8 mouse cellular contexts compared by ENCODE assay signal in genomic region chr5:103425363-103426031, GRCm38 (mm10). TPM values are rescaled to one million over a fixed set of nuclear protein-coding genes. Genes with fewer than 3 reads are reported as not detected.
A peak's percentile ranks its signal among the peaks of the same experiment; 100 is the strongest.
DNase-seq lines count a peak whose midpoint lies in the region; ATAC-seq and TF ChIP-seq lines count a peak whose summit lies in the region.

No protein-coding gene starts in this region.

- under 1% methylated on average over 57 of the region's 67 CpGs for WGBS in intestine, embryonic 14.5 days
- under 1% methylated on average over 63 of the region's 67 CpGs for WGBS in limb, embryonic 12.5 days
- WGBS in midbrain, embryonic 13.5 days = under 1% methylated on average over 54 of the region's 67 CpGs
- under 1% methylated on average over 31 of the region's 67 CpGs for WGBS in stomach, postnatal 0 days

- peaks cover 19% of the 10 kb centered on the region for H3K4me1 ChIP-seq in intestine, embryonic 14.5 days (replicated peaks; ENCODE audit: control insufficient read depth, insufficient read depth, low read length)
- H3K4me1 ChIP-seq in limb, embryonic 12.5 days (replicated peaks) = peaks cover 38% of the 10 kb centered on the region
- peaks cover 40% of the 10 kb centered on the region for H3K4me1 ChIP-seq in midbrain, embryonic 13.5 days (replicated peaks)
- H3K4me1 ChIP-seq in stomach, postnatal 0 days (replicated peaks; ENCODE audit: control insufficient read depth, insufficient read depth) = no peaks in the 10 kb centered on the region

- H3K4me2 ChIP-seq in intestine, embryonic 14.5 days (ENCODE audit: low read length) = peak overlapping the region; percentile 77
- peak overlapping the region; percentile 95 for H3K4me2 ChIP-seq in limb, embryonic 12.5 days
- peak overlapping the region; percentile 89 for H3K4me2 ChIP-seq in midbrain, embryonic 13.5 days (replicated peaks)
- peak overlapping the region; percentile 94 for H3K4me2 ChIP-seq in stomach, postnatal 0 days (replicated peaks; ENCODE audit: low read depth)

- peak overlapping the region; percentile 77 for H3K4me3 ChIP-seq in left cerebral cortex, adult 2 months
- peak overlapping the region; percentile 91 for H3K4me3 ChIP-seq in intestine, embryonic 14.5 days (ENCODE audit: low read depth, low read length)
- peak overlapping the region; percentile 81 for H3K4me3 ChIP-seq in limb, embryonic 12.5 days (replicated peaks)
- peak overlapping the region; percentile 87 for H3K4me3 ChIP-seq in midbrain, embryonic 13.5 days (replicated peaks)
- H3K4me3 ChIP-seq in stomach, postnatal 0 days (ENCODE audit: low read depth, low read length) = peak overlapping the region; percentile 89

- intact Hi-C loops in left cerebral cortex, adult 2 months (cut with DNase I) = no loop called here
- intact Hi-C loops in gastrocnemius, postnatal 14 days (cut with DNase I; ENCODE audit: low total_unique reads) = no loop called here

- no peaks in the 10 kb centered on the region for H3K9me3 ChIP-seq in intestine, embryonic 14.5 days (ENCODE audit: control insufficient read depth, low read length)
- no peaks in the 10 kb centered on the region for H3K9me3 ChIP-seq in limb, embryonic 12.5 days
- H3K9me3 ChIP-seq in midbrain, embryonic 13.5 days = no peaks in the 10 kb centered on the region
- no peaks in the 10 kb centered on the region for H3K9me3 ChIP-seq in stomach, postnatal 0 days (ENCODE audit: control insufficient read depth, low read length)

- H3K27ac ChIP-seq in left cerebral cortex, adult 2 months = peak overlapping the region; percentile 54
- peak overlapping the region; percentile 74 for H3K27ac ChIP-seq in intestine, embryonic 14.5 days (ENCODE audit: low read depth)
- peak overlapping the region; percentile 79 for H3K27ac ChIP-seq in limb, embryonic 12.5 days
- H3K27ac ChIP-seq in midbrain, embryonic 13.5 days = peak overlapping the region; percentile 80
- H3K27ac ChIP-seq in stomach, postnatal 0 days (replicated peaks) = peak overlapping the region; percentile 91

- no peaks in the 10 kb centered on the region for H3K36me3 ChIP-seq in intestine, embryonic 14.5 days (ENCODE audit: control insufficient read depth, insufficient read depth, low read length)
- H3K36me3 ChIP-seq in limb, embryonic 12.5 days = no peaks in the 10 kb centered on the region
- no peaks in the 10 kb centered on the region for H3K36me3 ChIP-seq in midbrain, embryonic 13.5 days
- H3K36me3 ChIP-seq in stomach, postnatal 0 days (ENCODE audit: control insufficient read depth, insufficient read depth, low read length) = no peaks in the 10 kb centered on the region

- peak; percentile 19 to 28 for DNase-seq in left cerebral cortex, adult 2 months (ENCODE audit: extremely low spot score in 1 of 2, low spot score in 2 of 2)
- no peak for DNase-seq in left cerebral cortex, adult 11 months (ENCODE audit: low spot score)
- DNase-seq in cerebellum, postnatal 25 days = peak; percentile 27 to 39
- DNase-seq in gastrocnemius, postnatal 14 days = peak; percentile 53
- peak; percentile 81 for DNase-seq in intestine, embryonic 14.5 days (ENCODE audit: low spot score)
- DNase-seq in stomach, postnatal 0 days (ENCODE audit: low spot score) = peak; percentile 63

- ATAC-seq in intestine, embryonic 14.5 days (replicated peaks; ENCODE audit: low FRiP score, low TSS enrichment, low read depth) = peak; percentile 62
- ATAC-seq in limb, embryonic 12.5 days (ENCODE audit: insufficient number of reproducible peaks, insufficient read depth, low FRiP score, low TSS enrichment, low read depth) = peak; percentile 60; the same call in 1 of the 2 replicates
- ATAC-seq in midbrain, embryonic 13.5 days = peak; percentile 32
- peak; percentile 38 for ATAC-seq in stomach, postnatal 0 days (ENCODE audit: low FRiP score, low TSS enrichment)

- no peak for TF ChIP-seq CTCF in left cerebral cortex, adult 2 months (IDR thresholded peaks at IDR 0.05)
- no peak for TF ChIP-seq CTCF in stomach, postnatal 0 days (IDR thresholded peaks at IDR 0.05; ENCODE audit: low read depth)

- no peak for TF ChIP-seq EP300 in stomach, postnatal 0 days (optimal IDR thresholded peaks at IDR 0.05)

- peak overlapping the region; percentile 74 for H3K9ac ChIP-seq in intestine, embryonic 14.5 days (ENCODE audit: low read length)
- peak overlapping the region; percentile 79 for H3K9ac ChIP-seq in limb, embryonic 12.5 days (replicated peaks)
- peak overlapping the region; percentile 84 for H3K9ac ChIP-seq in midbrain, embryonic 13.5 days (replicated peaks)
- peak overlapping the region; percentile 89 for H3K9ac ChIP-seq in stomach, postnatal 0 days (ENCODE audit: low read length)

- H3K27me3 ChIP-seq in intestine, embryonic 14.5 days (replicated peaks; ENCODE audit: control insufficient read depth, insufficient read depth, low read length) = no peaks in the 10 kb centered on the region
- H3K27me3 ChIP-seq in limb, embryonic 12.5 days = peaks cover 19% of the 10 kb centered on the region
- peaks cover 3% of the 10 kb centered on the region; the same call in 1 of the 2 replicates for H3K27me3 ChIP-seq in midbrain, embryonic 13.5 days
- no peaks in the 10 kb centered on the region for H3K27me3 ChIP-seq in stomach, postnatal 0 days (ENCODE audit: control insufficient read depth, insufficient read depth, low read length)

RNA-seq across cellular contexts. Expression of gene Ptpn13, which starts 0.5 kb away (rescaled TPM):
- 10 to 100 TPM in 1 of 2 experiments, 1 to 10 TPM in 1; 9.6 to 10.5 TPM for total RNA-seq in left cerebral cortex, adult 2 months (2021)
- 1 to 10 TPM; 5.4 to 6.0 TPM for total RNA-seq in gastrocnemius, postnatal 14 days (2021)
- polyA plus RNA-seq in intestine, embryonic 14.5 days (2014; fragmentation: Nextera tagmentation; extraction: Ambion mirVana) = 9.3 and 10.1 TPM in 2 replicates
- polyA plus RNA-seq in limb, embryonic 12.5 days (2016; fragmentation: Nextera tagmentation; extraction: Ambion mirVana) = 12.5 and 13.2 TPM in 2 replicates
- 6.8 and 8.7 TPM in 2 replicates for polyA plus RNA-seq in midbrain, embryonic 13.5 days (2015; fragmentation: Nextera tagmentation; extraction: Ambion mirVana)
- polyA plus RNA-seq in stomach, postnatal 0 days (2015; fragmentation: Nextera tagmentation; extraction: Ambion mirVana) = 7.6 and 7.8 TPM in 2 replicates
